Mouse (Mus musculus) thymus, postnatal 25 days (tissue): ENCODE measurements around the gene Ctnnal1.

Experiments used
- DNase-seq: peaks from one replicate; pipeline ENCODE4 v3.0.0; 2022

Gene Ctnnal1

GRCm38 (mm10) chr4:56791373-56791772 lies 73.6 kb downstream of the Ctnnal1 start:
- DNase-seq: peak; percentile 14

DNA sequence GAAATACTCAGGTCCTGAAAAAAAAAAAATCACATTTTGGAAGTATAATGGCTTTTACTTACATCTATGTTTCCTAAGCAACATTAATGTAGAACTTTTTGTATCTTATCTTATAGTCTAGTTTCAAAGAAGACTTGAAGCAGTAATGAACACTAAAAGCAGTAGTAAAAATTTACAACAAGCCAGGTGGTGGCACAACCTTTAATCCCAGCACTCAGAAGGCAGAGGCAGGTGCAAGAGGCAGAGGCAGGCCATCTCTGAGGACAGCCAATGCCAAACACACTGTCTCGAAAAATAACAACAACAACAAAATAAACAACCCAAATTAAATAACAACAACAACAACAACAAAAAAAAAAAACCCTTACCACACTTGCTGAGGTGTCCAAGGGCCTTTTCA lies 93.9 kb downstream of the Ctnnal1 start:
- DNase-seq: no peak

GRCm38 (mm10) chr4:56768913-56769312 lies 96.1 kb downstream of the Ctnnal1 start:
- no peak for DNase-seq

GRCm38 (mm10) chr4:56767861-56768284 lies 97.1 kb downstream of the Ctnnal1 start:
- DNase-seq: no peak
